Mouse (Mus musculus) ES-Bruce4 (cell line): ENCODE measurements around the gene Col4a4. TPM values are rescaled to one million over a fixed set of nuclear protein-coding genes. Genes with fewer than 3 reads are reported as not detected.

ENCODE experiments used
- H3K27ac ChIP-seq: 2 replicates; pipeline ENCODE4 v1.5.1; 2012; ENCODE audit warnings: low read length, inconsistent platforms; ENCODE audit not compliant: insufficient read depth
- H3K27me3 ChIP-seq: 2 replicates; pipeline ENCODE4 v1.6.1; 2012; ENCODE audit warnings: mild to moderate bottlenecking, low read length, inconsistent platforms; ENCODE audit not compliant: control insufficient read depth, poor library complexity, insufficient read depth, severe bottlenecking
- H3K36me3 ChIP-seq: 2 replicates; pipeline ENCODE4 v1.6.1; 2012; ENCODE audit warnings: inconsistent platforms, mild to moderate bottlenecking, low read length, moderate library complexity; ENCODE audit not compliant: control insufficient read depth, poor library complexity, insufficient read depth, severe bottlenecking
- H3K4me1 ChIP-seq: one replicate; pipeline ENCODE4 v1.8.1; 2011; ENCODE audit warnings: low read length; ENCODE audit not compliant: control insufficient read depth, insufficient read depth
- H3K4me3 ChIP-seq: 2 replicates; pipeline ENCODE4 v1.5.1; 2011; ENCODE audit warnings: low read depth, mild to moderate bottlenecking, low read length
- H3K9ac ChIP-seq: 2 replicates; pipeline ENCODE4 v1.6.1; 2012; ENCODE audit warnings: low read depth, mild to moderate bottlenecking, inconsistent platforms; ENCODE audit not compliant: poor library complexity, severe bottlenecking
- H3K9me3 ChIP-seq: replicated peaks from 2 replicates; pipeline ENCODE4 v1.6.1; 2012; ENCODE audit warnings: mild to moderate bottlenecking, low read length, inconsistent platforms; ENCODE audit not compliant: control insufficient read depth, poor library complexity, insufficient read depth, severe bottlenecking
- CTCF ChIP-seq: IDR thresholded peaks from one replicate; pipeline ENCODE4 v1.8.1; 2011; ENCODE audit warnings: low read depth, low read length
- EP300 ChIP-seq: IDR thresholded peaks from 2 replicates; pipeline ENCODE4 v1.6.1; 2011; ENCODE audit warnings: low read depth, low read length; ENCODE audit not compliant: insufficient read depth
- POLR2A ChIP-seq: IDR thresholded peaks from one replicate; pipeline ENCODE4 v1.8.1; 2011; ENCODE audit warnings: low read length; ENCODE audit not compliant: insufficient read depth
- polyA plus RNA-seq: library from polyadenylated mRNA; stranded (reverse); fragments of >200 nt; gene quantifications from 2 replicates; pipeline ENCODE4 v1.2.4, GENCODE M21; 2011; ENCODE audit warnings: low read depth; ENCODE audit not compliant: missing spikeins, insufficient read depth, insufficient read length

Col4a4 gene
- polyA plus RNA-seq, 1 experiment = 0.18 TPM

DNA sequence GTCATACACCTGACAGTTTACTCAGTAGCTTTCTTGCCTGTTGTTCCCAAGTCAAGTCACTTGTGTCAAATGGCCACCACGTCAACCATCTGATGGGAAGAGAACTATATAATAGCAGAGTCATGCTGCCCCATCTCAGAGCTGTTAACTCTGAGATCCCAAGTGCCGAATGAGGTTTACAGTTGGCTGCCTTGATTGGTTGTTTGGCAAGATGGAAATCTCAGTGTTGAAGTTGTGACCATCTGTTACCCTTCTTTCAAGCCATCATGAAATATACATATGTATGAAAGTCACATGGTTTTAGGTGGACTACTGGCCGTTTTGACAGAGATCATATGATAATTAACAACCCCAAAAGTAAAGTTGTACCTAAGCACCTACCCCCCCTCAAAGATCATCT is 149.4 kb downstream of the Col4a4 start:
- no peak overlapping the region for H3K9ac ChIP-seq
- TF ChIP-seq POLR2A (no peak), CTCF (no peak), EP300 (no peak)
- H3K4me1 ChIP-seq = no peaks in the 10 kb centered on the region
- no peaks in the 10 kb centered on the region for H3K27me3 ChIP-seq
- H3K27ac ChIP-seq = no peak overlapping the region
- no peak overlapping the region for H3K4me3 ChIP-seq
- no peaks in the 10 kb centered on the region for H3K36me3 ChIP-seq
- H3K9me3 ChIP-seq = no peaks in the 10 kb centered on the region

DNA sequence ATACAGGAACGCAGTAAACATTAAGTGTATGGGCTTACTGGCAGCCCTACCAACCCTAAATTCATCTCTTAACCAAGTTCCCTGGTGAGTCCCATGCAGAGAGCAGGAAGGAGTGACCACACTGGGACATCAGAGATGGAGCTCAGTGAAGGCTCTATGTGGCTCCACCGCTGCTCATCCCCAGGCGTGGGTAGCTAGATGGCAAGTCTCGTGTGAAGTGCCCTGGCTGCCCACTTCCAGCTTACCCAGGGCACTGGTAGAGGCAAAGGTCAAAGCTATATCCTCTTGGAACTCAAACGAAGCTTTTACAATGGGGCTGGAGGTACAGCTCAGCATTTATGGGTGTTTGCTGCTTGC is 153.0 kb downstream of the Col4a4 start:
- Histone ChIP-seq H3K27me3 (no peaks in the 10 kb centered on the region), H3K36me3 (no peaks in the 10 kb centered on the region), H3K27ac (no peak overlapping the region), H3K9ac (no peak overlapping the region), H3K4me1 (no peaks in the 10 kb centered on the region), H3K9me3 (no peaks in the 10 kb centered on the region), H3K4me3 (no peak overlapping the region)
- TF ChIP-seq POLR2A = no peak
- no peak for TF ChIP-seq CTCF
- no peak for TF ChIP-seq EP300

DNA sequence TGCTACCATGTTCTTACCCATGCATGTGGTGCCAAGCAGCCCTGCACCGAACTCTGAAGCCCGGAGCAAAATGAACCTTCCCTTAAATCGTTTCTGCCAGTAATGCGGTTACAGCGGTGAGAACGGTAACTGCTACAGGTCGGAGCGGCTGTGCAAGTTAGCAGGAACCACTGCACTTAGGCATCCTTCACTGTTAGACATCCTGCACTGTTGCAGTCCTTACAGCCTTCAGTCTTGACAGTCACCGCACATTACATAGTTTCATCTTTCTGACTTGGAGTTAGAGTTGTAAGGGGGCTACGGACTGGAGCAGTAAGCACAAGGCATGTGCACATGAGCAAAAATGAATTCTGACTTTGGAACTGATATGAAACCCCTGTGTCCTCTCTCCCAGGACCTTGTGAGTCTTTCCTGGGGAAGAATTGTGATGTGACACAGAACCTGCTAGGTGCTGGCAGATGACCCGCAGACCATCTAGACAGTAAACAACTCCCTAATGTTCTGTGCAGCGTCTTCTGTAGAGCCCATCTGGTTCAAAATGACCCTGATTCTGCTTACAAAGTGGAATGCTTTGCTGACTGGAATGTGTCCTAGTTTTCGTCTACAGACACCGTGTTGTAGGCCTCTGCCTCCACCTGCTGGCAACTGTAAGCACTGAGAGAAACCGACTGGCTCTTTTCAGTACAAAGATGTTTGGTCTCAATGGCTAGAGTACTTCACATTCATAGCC is 153.6 kb downstream of the Col4a4 start:
- Histone ChIP-seq H3K27ac (no peak overlapping the region), H3K9me3 (no peaks in the 10 kb centered on the region), H3K4me3 (no peak overlapping the region), H3K27me3 (no peaks in the 10 kb centered on the region), H3K4me1 (no peaks in the 10 kb centered on the region), H3K9ac (no peak overlapping the region), H3K36me3 (no peaks in the 10 kb centered on the region)
- TF ChIP-seq CTCF (peak; percentile 39), POLR2A (no peak), EP300 (no peak)

DNA sequence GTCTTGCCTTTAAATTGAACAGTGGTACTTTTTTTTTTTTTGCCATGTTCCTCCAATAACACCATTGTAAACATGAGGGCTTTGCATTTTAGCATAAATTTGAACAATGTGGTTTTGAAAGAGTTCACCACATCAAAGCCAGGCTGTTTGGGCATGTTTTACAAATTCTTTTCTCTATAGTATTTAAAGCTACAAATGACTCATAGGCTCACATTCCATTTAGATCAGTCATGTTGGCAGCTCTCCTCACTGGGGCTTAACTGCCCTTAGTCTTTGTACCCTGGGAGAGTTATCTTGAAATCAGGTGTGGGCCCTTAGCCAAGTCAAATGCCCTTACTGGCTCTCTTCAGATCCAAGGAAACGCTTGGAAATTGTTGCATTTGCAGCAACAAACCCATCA is 157.6 kb downstream of the Col4a4 start:
- H3K27me3 ChIP-seq = no peaks in the 10 kb centered on the region
- H3K27ac ChIP-seq = no peak overlapping the region
- TF ChIP-seq POLR2A (no peak), CTCF (no peak), EP300 (no peak)
- no peak overlapping the region for H3K4me3 ChIP-seq
- no peak overlapping the region for H3K9ac ChIP-seq
- H3K4me1 ChIP-seq = no peaks in the 10 kb centered on the region
- H3K36me3 ChIP-seq = no peaks in the 10 kb centered on the region
- no peaks in the 10 kb centered on the region for H3K9me3 ChIP-seq

DNA sequence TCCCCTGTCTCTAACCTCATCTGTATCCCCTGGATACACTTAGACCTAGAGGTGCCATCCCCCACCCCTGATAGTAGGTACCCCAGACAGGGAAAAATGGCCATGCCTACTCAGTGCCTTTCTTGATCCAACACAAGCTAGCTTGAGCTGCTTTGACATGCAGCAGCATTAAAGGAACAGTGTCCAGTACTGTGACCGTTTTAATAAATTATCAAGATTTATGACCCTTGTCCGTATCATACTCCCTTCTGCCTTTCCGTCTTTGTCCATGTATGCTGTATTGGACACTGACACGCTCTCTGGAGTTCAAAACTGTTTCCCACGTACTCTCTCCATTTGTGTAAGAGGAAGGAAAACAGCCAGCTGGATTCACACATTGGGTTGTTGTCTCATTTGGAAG is 158.9 kb downstream of the Col4a4 start:
- H3K9me3 ChIP-seq = no peaks in the 10 kb centered on the region
- no peaks in the 10 kb centered on the region for H3K36me3 ChIP-seq
- H3K4me3 ChIP-seq = no peak overlapping the region
- H3K9ac ChIP-seq = no peak overlapping the region
- no peak overlapping the region for H3K27ac ChIP-seq
- TF ChIP-seq CTCF (no peak), POLR2A (no peak), EP300 (no peak)
- H3K27me3 ChIP-seq = no peaks in the 10 kb centered on the region
- H3K4me1 ChIP-seq = no peaks in the 10 kb centered on the region

DNA sequence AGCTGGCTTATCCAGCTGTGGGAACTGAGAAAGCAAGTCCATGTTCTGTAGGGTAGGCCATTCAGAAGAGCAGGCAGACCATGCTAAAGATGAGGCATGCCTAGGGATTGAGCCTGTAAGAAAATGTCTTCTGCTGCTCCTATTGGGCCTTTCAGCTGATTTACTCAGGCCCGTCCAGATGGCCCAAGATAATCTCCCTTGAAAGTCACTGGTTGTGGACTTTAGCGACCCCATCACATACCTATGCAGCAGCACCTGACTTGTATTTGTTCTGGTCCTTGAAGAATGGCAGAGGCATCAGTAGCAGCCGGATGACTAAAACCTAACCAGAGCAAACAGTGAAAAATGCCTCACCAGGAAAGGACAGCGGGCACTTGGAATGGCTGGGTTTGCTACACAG is 171.0 kb downstream of the Col4a4 start:
- Histone ChIP-seq H3K9ac (no peak overlapping the region), H3K27me3 (no peaks in the 10 kb centered on the region; the same call in 1 of the 2 replicates), H3K9me3 (no peaks in the 10 kb centered on the region), H3K4me3 (no peak overlapping the region), H3K27ac (no peak overlapping the region), H3K36me3 (no peaks in the 10 kb centered on the region), H3K4me1 (no peaks in the 10 kb centered on the region)
- TF ChIP-seq CTCF = no peak
- no peak for TF ChIP-seq EP300
- TF ChIP-seq POLR2A = no peak
